Comparison of ENCODE assay signal across 8 mouse cellular contexts in the genomic region with DNA sequence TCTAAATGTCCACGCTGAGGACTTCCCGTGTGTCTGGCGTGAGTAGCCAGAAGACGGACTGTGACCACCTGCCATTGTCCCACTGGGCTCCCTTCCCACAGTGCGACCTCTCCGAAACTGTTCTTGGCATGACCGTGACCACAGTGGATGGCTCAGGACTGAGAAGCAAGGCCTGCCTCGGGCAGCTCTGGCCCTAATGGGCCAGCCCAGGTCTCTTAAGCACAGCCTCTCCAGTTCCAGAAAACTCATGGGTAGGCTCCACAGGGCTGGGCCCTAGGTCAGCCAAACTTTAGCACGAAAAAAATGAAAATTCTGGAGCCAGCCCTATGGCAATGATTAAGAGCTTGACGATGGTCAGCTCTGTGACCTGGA. TPM values are rescaled to one million over a fixed set of nuclear protein-coding genes. Genes with fewer than 3 reads are reported as not detected.
DNase-seq lines count a peak whose midpoint lies in the region; ATAC-seq and TF ChIP-seq lines count a peak whose summit lies in the region.

No protein-coding gene starts in this region.

- H3K4me1 ChIP-seq in heart, embryonic 15.5 days (replicated peaks), result peaks cover 16% of the 10 kb centered on the region
- peaks cover 26% of the 10 kb centered on the region for H3K4me1 ChIP-seq in liver, postnatal 0 days (ENCODE audit: insufficient read depth)

- peak overlapping the region; percentile 87 for H3K27ac ChIP-seq in heart, embryonic 15.5 days
- H3K27ac ChIP-seq in liver, postnatal 0 days (ENCODE audit: low read depth), result peak overlapping the region; percentile 18; the same call in 1 of the 2 replicates

- TF ChIP-seq CTCF in liver, postnatal 0 days (IDR thresholded peaks at IDR 0.05; ENCODE audit: low read depth), result no peak

- intact Hi-C loops in heart, postnatal 36 days (cut with DNase I), result loop anchor here (1.0 kb wide), 1 partner anchor 41 kb away; no protein-coding TSS in a partner anchor

- peak overlapping the region; percentile 73 for H3K9ac ChIP-seq in heart, embryonic 15.5 days
- H3K9ac ChIP-seq in liver, postnatal 0 days (replicated peaks), result peak overlapping the region; percentile 69

- no peaks in the 10 kb centered on the region for H3K9me3 ChIP-seq in heart, embryonic 15.5 days (replicated peaks)
- no peaks in the 10 kb centered on the region for H3K9me3 ChIP-seq in liver, postnatal 0 days (ENCODE audit: low read length)

- peak overlapping the region; percentile 76 for H3K4me3 ChIP-seq in heart, embryonic 15.5 days
- peak overlapping the region; percentile 58 for H3K4me3 ChIP-seq in liver, postnatal 0 days (ENCODE audit: low read depth, low read length)

- H3K36me3 ChIP-seq in heart, embryonic 15.5 days, result no peaks in the 10 kb centered on the region
- no peaks in the 10 kb centered on the region for H3K36me3 ChIP-seq in liver, postnatal 0 days (replicated peaks; ENCODE audit: insufficient read depth, low read length)

- DNase-seq in heart, postnatal 36 days, result no peak
- DNase-seq in liver, postnatal 0 days, result no peak
- DNase-seq in urinary bladder, postnatal 36 days (ENCODE audit: low spot score in 2 of 2), result no peak
- no peak for DNase-seq in adrenal gland, adult (ENCODE audit: inconsistent age in 2 of 2, low spot score in 1 of 2)
- no peak for DNase-seq in embryo, embryonic 10 days (ENCODE audit: low spot score)

- no peak for TF ChIP-seq EP300 in liver, postnatal 0 days (IDR thresholded peaks at IDR 0.05; ENCODE audit: low read depth)

- WGBS in heart, embryonic 15.5 days, result 59% methylated on average over 10 of the region's 10 CpGs
- 56% methylated on average over 10 of the region's 10 CpGs for WGBS in liver, postnatal 0 days (ENCODE audit: insufficient replicate concordance)

- H3K4me2 ChIP-seq in heart, embryonic 15.5 days, result peak overlapping the region; percentile 94
- H3K4me2 ChIP-seq in liver, postnatal 0 days (ENCODE audit: low read depth, low read length), result peak overlapping the region; percentile 89

- peak; percentile 63 for ATAC-seq in heart, embryonic 15.5 days (replicated peaks; ENCODE audit: insufficient number of reproducible peaks, insufficient read depth, low FRiP score, low read depth)
- peak; percentile 9 for ATAC-seq in activated CD4-positive, CD25-positive, alpha-beta regulatory T cell, adult 4 months
- ATAC-seq in granulocyte monocyte progenitor cell, adult 5-6 weeks (replicated peaks; ENCODE audit: poor library complexity, severe bottlenecking), result peak; percentile 23
- peak; percentile 30 for ATAC-seq in liver, postnatal 0 days

- no peaks in the 10 kb centered on the region for H3K27me3 ChIP-seq in heart, embryonic 15.5 days
- 0 out of 2 replicates have a peak, but pooled peaks cover 2% of the 10 kb centered on the region for H3K27me3 ChIP-seq in liver, postnatal 0 days (ENCODE audit: insufficient read depth, low read length)

RNA-seq across cellular contexts. Expression of a gene that starts 6.1 kb away (rescaled TPM):
- 14.0 and 14.3 TPM in 2 replicates for polyA plus RNA-seq in heart, embryonic 15.5 days (2015; fragmentation: Nextera tagmentation; extraction: Ambion mirVana)
- 10 to 100 TPM in 1 of 2 experiments, 1 to 10 TPM in 1; 5.0 to 17.9 TPM for total RNA-seq in heart, postnatal 36 days (2021)
- polyA plus RNA-seq in activated CD4-positive, CD25-positive, alpha-beta regulatory T cell, adult 4 months (2017; shearing (Covaris generic)), result not detected
- total RNA-seq in granulocyte monocyte progenitor cell, adult 5-6 weeks (2014; fragmentation: Nextera tagmentation), result not detected in 2 replicates
- 8.7 and 12.8 TPM in 2 replicates for total RNA-seq in granulocyte monocyte progenitor cell, adult 5-6 weeks (2017)
- 1.00 and 1.3 TPM in 2 replicates for polyA plus RNA-seq in liver, postnatal 0 days (2015; fragmentation: Nextera tagmentation; extraction: Ambion mirVana)

RNA-seq across cellular contexts. Expression of a gene that starts 59.3 kb away (rescaled TPM):
- not detected in 2 replicates for polyA plus RNA-seq in heart, embryonic 15.5 days (2015; fragmentation: Nextera tagmentation; extraction: Ambion mirVana)
- total RNA-seq in heart, postnatal 36 days (2021), result not detected
- not detected for polyA plus RNA-seq in activated CD4-positive, CD25-positive, alpha-beta regulatory T cell, adult 4 months (2017; shearing (Covaris generic))
- total RNA-seq in granulocyte monocyte progenitor cell, adult 5-6 weeks (2014; fragmentation: Nextera tagmentation), result not detected in 2 replicates
- total RNA-seq in granulocyte monocyte progenitor cell, adult 5-6 weeks (2017), result 0.17 and 1.1 TPM in 2 replicates
- polyA plus RNA-seq in liver, postnatal 0 days (2015; fragmentation: Nextera tagmentation; extraction: Ambion mirVana), result not detected in 2 replicates

Comparison
In these comparisons a context has a peak if more than half of its experiments do, and no peak if none do; other contexts are left out.
1. ATAC-seq: peak in every context shown above with its lines; median percentile 63 in heart, embryonic 15.5 days; 30 in liver, postnatal 0 days; 23 in granulocyte monocyte progenitor cell, adult 5-6 weeks; 9 in activated CD4-positive, CD25-positive, alpha-beta regulatory T cell, adult 4 months.